Mouse (Mus musculus): ENCODE results near the gene M1ap. TPM values are rescaled to one million over a fixed set of nuclear protein-coding genes. Genes with fewer than 3 reads are reported as not detected.

The M1ap gene
- polyA plus RNA-seq, 1 experiment from 2014 or later: 0.27 TPM

DNA sequence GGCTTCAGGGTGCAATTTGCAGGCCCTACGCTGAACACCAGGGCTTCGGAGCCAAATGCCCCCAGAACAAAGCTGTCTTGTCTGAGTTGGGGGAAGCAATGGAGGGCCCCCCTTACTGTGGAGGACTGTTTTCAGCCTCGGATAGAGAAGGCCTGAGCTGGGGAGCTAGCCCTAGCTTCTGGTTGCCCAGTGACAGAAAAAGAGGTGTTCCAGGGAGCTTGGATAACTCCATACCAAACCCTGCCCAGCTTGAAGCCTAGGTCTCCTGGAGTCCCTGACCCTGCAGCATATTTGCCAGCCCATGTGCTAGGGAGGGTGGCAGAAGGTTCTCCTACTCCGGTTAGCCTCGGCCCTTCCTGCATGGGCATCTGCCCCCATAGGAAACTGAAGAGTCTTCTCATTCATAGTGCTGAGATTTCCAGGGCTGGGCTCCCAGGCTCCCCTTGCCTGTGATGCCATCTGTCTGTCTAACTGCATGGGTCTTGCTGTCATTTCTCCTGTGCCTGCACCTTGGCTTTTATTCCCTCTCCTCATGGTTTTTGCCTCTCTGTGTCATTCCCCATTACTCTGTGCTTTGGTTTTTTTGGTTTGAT lies 87.9 kb downstream of the M1ap start:
- H3K27me3 ChIP-seq: peaks cover 23% of the 10 kb centered on the region
- 28% methylated on average over 5 of the region's 5 CpGs for WGBS
- peak overlapping the region; percentile 60 for H3K4me3 ChIP-seq (replicated peaks)
- H3K36me3 ChIP-seq: no peaks in the 10 kb centered on the region
- H3K27ac ChIP-seq (replicated peaks): peak overlapping the region; percentile 87; the same call in 1 of the 2 replicates
- ATAC-seq (ENCODE audit: insufficient number of reproducible peaks, low FRiP score, low TSS enrichment, low read depth): no peak
- H3K9me3 ChIP-seq (replicated peaks): no peaks in the 10 kb centered on the region
- peaks cover 51% of the 10 kb centered on the region for H3K4me1 ChIP-seq
- 0 out of 2 replicates have a peak overlapping the region, but pooled peaks have one; percentile 27 for H3K9ac ChIP-seq
- H3K4me2 ChIP-seq (replicated peaks): peak overlapping the region; percentile 81

- H3K27ac ChIP-seq (replicated peaks): no peak overlapping the region
- H3K27me3 ChIP-seq: peaks cover 5% of the 10 kb centered on the region; the same call in 1 of the 2 replicates
- H3K9ac ChIP-seq: no peak overlapping the region
- H3K4me2 ChIP-seq (replicated peaks): no peak overlapping the region
- WGBS: 77% methylated on average over 8 of the region's 8 CpGs
- H3K36me3 ChIP-seq: no peaks in the 10 kb centered on the region
- ATAC-seq (ENCODE audit: insufficient number of reproducible peaks, low FRiP score, low TSS enrichment, low read depth): no peak
- no peak overlapping the region for H3K4me3 ChIP-seq (replicated peaks)
- H3K9me3 ChIP-seq (replicated peaks): no peaks in the 10 kb centered on the region
- H3K4me1 ChIP-seq: peaks cover 38% of the 10 kb centered on the region
Observed at GRCm38 (mm10) chr6:83037188-83037587, 90.5 kb downstream of the M1ap start.

- Histone ChIP-seq H3K4me2 (replicated peaks) (peak overlapping the region; percentile 62), H3K36me3 (no peaks in the 10 kb centered on the region), H3K9me3 (replicated peaks) (no peaks in the 10 kb centered on the region), H3K4me3 (replicated peaks) (peak overlapping the region; percentile 31), H3K27me3 (0 out of 2 replicates have a peak, but pooled peaks cover 2% of the 10 kb centered on the region), H3K4me1 (peaks cover 27% of the 10 kb centered on the region), H3K9ac (no peak overlapping the region), H3K27ac (replicated peaks) (no peak overlapping the region)
- no peak for ATAC-seq (ENCODE audit: insufficient number of reproducible peaks, low FRiP score, low TSS enrichment, low read depth)
- WGBS: 13% methylated on average over 24 of the region's 24 CpGs
Observed at GRCm38 (mm10) chr6:83038496-83039012, 91.9 kb downstream of the M1ap start.

DNA sequence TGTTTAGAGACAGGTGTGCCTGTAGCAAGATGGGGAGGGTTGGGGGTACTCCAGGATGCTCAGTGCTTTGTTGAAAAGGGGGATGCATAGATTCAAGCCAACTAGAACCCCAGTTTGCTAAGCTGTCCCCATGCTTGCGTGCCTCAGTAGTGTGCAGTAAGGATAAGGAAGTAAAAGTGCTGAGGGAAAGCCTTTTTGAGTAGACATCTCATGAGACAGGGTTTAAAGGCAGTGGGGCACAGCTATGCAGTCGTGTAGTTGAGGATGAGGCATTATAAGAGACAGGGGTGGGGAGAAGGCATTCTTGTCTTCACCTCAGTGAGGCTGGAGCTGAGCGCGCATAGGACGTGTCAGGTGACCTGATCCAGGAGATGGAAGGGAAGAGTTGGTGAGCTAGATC lies 93.9 kb downstream of the M1ap start:
- no peak for ATAC-seq (ENCODE audit: insufficient number of reproducible peaks, low FRiP score, low TSS enrichment, low read depth)
- WGBS: 79% methylated on average over 5 of the region's 5 CpGs
- Histone ChIP-seq H3K4me3 (replicated peaks) (no peak overlapping the region), H3K4me1 (peaks cover 8% of the 10 kb centered on the region), H3K9ac (no peak overlapping the region), H3K4me2 (replicated peaks) (no peak overlapping the region), H3K27ac (replicated peaks) (no peak overlapping the region), H3K27me3 (0 out of 2 replicates have a peak, but pooled peaks cover under 1% of the 10 kb centered on the region), H3K9me3 (replicated peaks) (no peaks in the 10 kb centered on the region), H3K36me3 (no peaks in the 10 kb centered on the region)

- no peak for ATAC-seq (ENCODE audit: insufficient number of reproducible peaks, low FRiP score, low TSS enrichment, low read depth)
- no peak overlapping the region for H3K27ac ChIP-seq (replicated peaks)
- H3K27me3 ChIP-seq: no peaks in the 10 kb centered on the region
- WGBS: 62% methylated on average over 6 of the region's 6 CpGs
- H3K9ac ChIP-seq: no peak overlapping the region
- H3K4me3 ChIP-seq (replicated peaks): no peak overlapping the region
- H3K9me3 ChIP-seq (replicated peaks): no peaks in the 10 kb centered on the region
- H3K4me1 ChIP-seq: peaks cover 4% of the 10 kb centered on the region
- no peak overlapping the region for H3K4me2 ChIP-seq (replicated peaks)
- no peaks in the 10 kb centered on the region for H3K36me3 ChIP-seq
Observed at GRCm38 (mm10) chr6:83043561-83043960, 96.9 kb downstream of the M1ap start.

GRCm38 (mm10) chr6:83043993-83044392 lies 97.3 kb downstream of the M1ap start:
- no peak overlapping the region for H3K4me3 ChIP-seq (replicated peaks)
- no peak overlapping the region for H3K9ac ChIP-seq
- 89% methylated on average over 5 of the region's 5 CpGs for WGBS

GRCm38 (mm10) chr6:83044742-83045141 lies 98.0 kb downstream of the M1ap start:
- no peaks in the 10 kb centered on the region for H3K9me3 ChIP-seq (replicated peaks)
- H3K9ac ChIP-seq: no peak overlapping the region
- no peak overlapping the region for H3K4me2 ChIP-seq (replicated peaks)
- no peaks in the 10 kb centered on the region for H3K27me3 ChIP-seq
- no peaks in the 10 kb centered on the region for H3K4me1 ChIP-seq
- 69% methylated on average over 9 of the region's 9 CpGs for WGBS
- no peak overlapping the region for H3K27ac ChIP-seq (replicated peaks)
- H3K36me3 ChIP-seq: no peaks in the 10 kb centered on the region
- no peak for ATAC-seq (ENCODE audit: insufficient number of reproducible peaks, low FRiP score, low TSS enrichment, low read depth)
- no peak overlapping the region for H3K4me3 ChIP-seq (replicated peaks)

More at GRCm38 (mm10) chr6:83043993-83044392, 97.3 kb downstream of the M1ap start:
- ATAC-seq (ENCODE audit: insufficient number of reproducible peaks, low FRiP score, low TSS enrichment, low read depth): no peak
- H3K27me3 ChIP-seq: no peaks in the 10 kb centered on the region
- no peaks in the 10 kb centered on the region for H3K9me3 ChIP-seq (replicated peaks)
- H3K4me1 ChIP-seq: no peaks in the 10 kb centered on the region
- H3K27ac ChIP-seq (replicated peaks): no peak overlapping the region
- no peaks in the 10 kb centered on the region for H3K36me3 ChIP-seq
- H3K4me2 ChIP-seq (replicated peaks): no peak overlapping the region

DNA sequence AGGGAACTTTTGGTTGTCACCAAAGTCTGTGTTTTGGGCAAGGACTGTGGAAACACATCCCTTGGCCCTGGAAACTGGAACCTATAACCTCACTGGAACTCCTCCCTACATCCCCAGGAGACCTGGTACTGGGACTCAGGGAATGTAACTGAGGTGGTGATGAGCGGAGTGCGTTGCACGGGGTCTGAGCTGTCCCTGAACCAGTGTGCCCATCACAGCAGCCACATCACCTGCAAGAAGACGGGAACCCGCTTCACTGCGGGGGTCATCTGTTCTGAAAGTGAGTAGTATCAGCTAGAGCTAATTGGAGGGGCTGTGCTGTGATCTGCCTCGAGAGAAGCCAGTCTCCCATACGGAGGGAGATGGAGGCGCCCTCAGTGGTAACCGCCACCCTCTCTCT lies 102.7 kb downstream of the M1ap start:
- ATAC-seq (ENCODE audit: insufficient number of reproducible peaks, low FRiP score, low TSS enrichment, low read depth): no peak

GRCm38 (mm10) chr6:83053136-83053960 lies 106.6 kb downstream of the M1ap start:
- Histone ChIP-seq H3K4me3 (replicated peaks) (peak overlapping the region; percentile 97), H3K9me3 (replicated peaks) (no peaks in the 10 kb centered on the region), H3K27me3 (no peaks in the 10 kb centered on the region), H3K4me1 (peaks cover 27% of the 10 kb centered on the region), H3K9ac (peak overlapping the region; percentile 95), H3K27ac (replicated peaks) (peak overlapping the region; percentile 90), H3K4me2 (replicated peaks) (peak overlapping the region; percentile 89), H3K36me3 (peaks cover 33% of the 10 kb centered on the region)
- WGBS: under 1% methylated on average over 26 of the region's 26 CpGs
- ATAC-seq (ENCODE audit: insufficient number of reproducible peaks, low FRiP score, low TSS enrichment, low read depth): no peak

More for the DNA sequence above, 102.7 kb downstream of the M1ap start:
- no peak overlapping the region for H3K4me2 ChIP-seq (replicated peaks)
- no peak overlapping the region for H3K27ac ChIP-seq (replicated peaks)
- no peak overlapping the region for H3K9ac ChIP-seq
- peaks cover 15% of the 10 kb centered on the region for H3K36me3 ChIP-seq
- H3K4me3 ChIP-seq (replicated peaks): no peak overlapping the region
- H3K27me3 ChIP-seq: no peaks in the 10 kb centered on the region
- no peaks in the 10 kb centered on the region for H3K9me3 ChIP-seq (replicated peaks)
- H3K4me1 ChIP-seq: peaks cover 13% of the 10 kb centered on the region
- 76% methylated on average over 10 of the region's 10 CpGs for WGBS

- Histone ChIP-seq H3K27ac (replicated peaks) (peak within 1 kb of the TSS; percentile 90), H3K4me3 (replicated peaks) (peak within 1 kb of the TSS; percentile 97), H3K27me3 (no peaks in the 10 kb centered on the region), H3K4me2 (replicated peaks) (peak within 1 kb of the TSS; percentile 89), H3K9me3 (replicated peaks) (no peaks in the 10 kb centered on the region), H3K9ac (peak within 1 kb of the TSS; percentile 95), H3K36me3 (peaks cover 33% of the 10 kb centered on the region), H3K4me1 (peaks cover 27% of the 10 kb centered on the region)
- under 1% methylated on average over 64 of the region's 64 CpGs for WGBS
- ATAC-seq (ENCODE audit: insufficient number of reproducible peaks, low FRiP score, low TSS enrichment, low read depth): peak; percentile 96
Observed at GRCm38 (mm10) chr6:83054074-83054851, 107.6 kb downstream of the M1ap start, which contains the start of gene Aup1. Aup1 (plus strand) TSS chr6:83054521.
